Mouse (Mus musculus) liver, embryonic 14.5 days (tissue): ENCODE results near the gene Etnk2.

Source experiments
- CTCF ChIP-seq: IDR thresholded peaks from 2 replicates; pipeline ENCODE4 v1.5.1; 2016; ENCODE audit warnings: antibody characterized with exemption, low read depth, control low read depth
- EP300 ChIP-seq: IDR thresholded peaks from 2 replicates; pipeline ENCODE4 v1.6.1; 2016; ENCODE audit warnings: antibody characterized with exemption, low read depth

- TF ChIP-seq CTCF = no peak
- no peak for TF ChIP-seq EP300
Measured at GRCm38 (mm10) chr1:133325951-133326350, 37.4 kb upstream of the Etnk2 start.
